Mouse (Mus musculus) cerebellum, adult 18-20 months (tissue): ENCODE data around the gene Crtc1.

Source experiments
- DNase-seq, 2 experiments: peaks; one replicate each; pipeline ENCODE4 v3.0.0; 2021

Crtc1 gene

GRCm38 (mm10) chr8:70461765-70462515, 22.6 kb upstream of the Crtc1 start:
- no peak for DNase-seq

GRCm38 (mm10) chr8:70460606-70461005, 21.2 kb upstream of the Crtc1 start:
- peak; percentile 61 to 72 for DNase-seq

DNA sequence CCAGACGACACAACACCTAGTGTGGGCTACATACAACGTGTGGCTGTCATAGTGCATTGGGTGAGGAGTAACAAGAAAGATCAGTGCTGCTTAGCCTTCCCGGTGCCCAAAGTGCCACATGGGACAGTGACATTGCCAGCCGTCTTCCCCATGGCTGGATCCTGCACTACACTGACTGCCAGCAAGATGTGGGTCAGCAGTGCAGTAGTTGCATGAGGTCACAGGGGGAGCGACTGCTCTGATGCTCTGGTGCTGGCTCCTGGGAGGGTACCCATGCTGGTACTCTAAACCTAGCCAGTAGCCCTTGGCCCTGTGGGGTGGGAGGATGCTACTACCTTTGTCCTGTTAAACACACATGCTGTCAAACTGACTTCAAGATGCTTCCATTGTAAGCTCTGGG, 20.8 kb upstream of the Crtc1 start:
- DNase-seq: no peak

DNA sequence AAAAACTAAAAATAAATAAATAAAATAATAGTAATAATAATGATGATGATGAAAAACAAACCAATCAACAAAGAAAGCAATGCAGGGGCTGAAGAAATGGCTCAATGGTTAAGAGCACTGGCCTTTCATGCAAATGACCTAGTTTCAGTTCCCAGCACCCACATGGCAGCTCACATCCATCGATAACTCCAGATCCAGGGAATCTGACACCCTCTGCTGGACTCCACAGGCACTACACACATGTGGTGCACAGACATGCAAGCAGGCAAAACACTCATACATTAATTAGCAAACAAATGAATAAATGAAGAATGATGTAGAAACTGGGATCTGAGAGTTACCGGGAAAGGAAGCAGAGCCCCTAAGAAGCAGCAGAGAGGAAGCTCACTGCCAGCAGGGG, 20.3 kb upstream of the Crtc1 start:
- DNase-seq: no peak

DNA sequence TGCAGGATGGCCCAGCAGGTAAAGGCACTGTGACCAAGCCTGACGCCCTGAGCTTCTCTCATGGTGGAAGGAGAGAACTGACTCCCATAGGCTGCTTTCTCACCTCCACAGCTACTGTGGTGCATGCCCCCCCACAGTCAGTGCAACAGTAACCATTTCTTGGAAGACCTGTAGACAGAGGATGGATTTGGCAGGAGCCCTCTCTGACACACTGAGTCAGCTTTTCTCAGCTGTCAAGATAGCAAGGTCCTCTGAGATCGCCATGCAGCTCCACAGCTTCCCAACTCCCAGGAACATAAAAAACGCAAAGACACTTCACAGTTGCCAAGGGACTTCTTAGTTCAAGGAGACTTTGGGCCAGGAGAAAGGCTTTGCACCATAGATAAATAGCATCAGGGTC, 19.1 kb upstream of the Crtc1 start:
- DNase-seq: no peak

DNA sequence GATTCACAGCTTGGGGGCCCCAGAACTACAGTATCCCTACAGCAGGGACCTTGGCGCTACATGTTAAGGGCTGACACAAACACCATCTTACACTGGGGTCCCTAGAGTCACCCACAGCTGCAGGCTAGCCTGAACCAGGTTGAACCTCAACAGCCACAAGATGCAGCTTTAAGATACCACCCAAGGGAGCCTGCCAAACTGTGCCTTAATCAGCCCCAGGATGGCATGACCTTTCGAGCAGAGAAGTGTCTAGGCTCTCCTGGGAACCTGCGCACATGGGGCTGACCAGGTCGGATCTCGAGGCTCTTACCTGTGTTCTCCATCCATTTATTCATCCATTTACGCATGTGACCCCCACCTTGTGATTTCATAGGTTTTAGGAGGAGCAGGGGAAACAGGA, 18.5 kb upstream of the Crtc1 start:
- DNase-seq: no peak

GRCm38 (mm10) chr8:70456996-70457395, 17.6 kb upstream of the Crtc1 start:
- DNase-seq: no peak

DNA sequence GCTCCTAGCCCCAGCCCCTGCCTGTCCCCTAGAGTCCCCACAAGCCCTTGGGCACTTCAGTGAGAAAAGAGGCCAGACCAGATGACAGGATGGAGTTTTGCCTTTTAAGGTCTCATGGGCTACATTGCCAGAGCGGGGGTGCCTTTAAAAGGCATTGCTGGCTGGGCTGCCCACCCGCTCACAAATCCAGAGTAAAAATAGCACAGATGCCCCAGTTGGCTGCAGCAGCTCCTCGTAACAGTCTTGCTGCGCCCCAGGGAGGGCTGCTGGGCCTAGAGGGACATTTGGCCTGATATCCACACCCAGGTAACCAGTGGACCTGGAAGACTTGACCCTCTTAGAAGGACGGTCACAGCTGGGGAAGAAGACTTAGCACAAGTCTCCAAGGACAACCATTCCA, 14.5 kb upstream of the Crtc1 start:
- no peak for DNase-seq

GRCm38 (mm10) chr8:70452196-70452966, 13.0 kb upstream of the Crtc1 start:
- no peak for DNase-seq

- peak; percentile 50 to 51 for DNase-seq
Observed at GRCm38 (mm10) chr8:70447639-70448420, 8.5 kb upstream of the Crtc1 start.

DNA sequence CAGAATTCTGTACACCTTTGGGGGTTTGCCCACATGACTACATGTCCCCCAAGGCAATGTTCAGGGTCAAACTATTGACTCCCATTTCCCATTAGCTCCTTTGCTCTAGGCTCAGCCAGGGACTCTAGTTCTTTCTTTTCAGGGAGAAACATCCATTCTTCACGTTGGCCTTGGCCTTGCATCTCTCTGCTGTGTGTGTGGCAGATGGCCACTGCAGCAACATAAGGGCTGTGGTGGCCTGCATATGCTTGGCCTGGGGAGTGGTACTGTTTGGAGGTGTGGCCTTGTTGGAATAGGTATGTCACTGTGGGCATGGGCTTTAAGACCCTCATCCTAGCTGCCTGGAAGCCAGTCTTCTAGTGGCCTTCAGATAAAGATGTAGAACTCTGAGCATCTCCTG, 6.6 kb upstream of the Crtc1 start:
- DNase-seq: no peak

DNA sequence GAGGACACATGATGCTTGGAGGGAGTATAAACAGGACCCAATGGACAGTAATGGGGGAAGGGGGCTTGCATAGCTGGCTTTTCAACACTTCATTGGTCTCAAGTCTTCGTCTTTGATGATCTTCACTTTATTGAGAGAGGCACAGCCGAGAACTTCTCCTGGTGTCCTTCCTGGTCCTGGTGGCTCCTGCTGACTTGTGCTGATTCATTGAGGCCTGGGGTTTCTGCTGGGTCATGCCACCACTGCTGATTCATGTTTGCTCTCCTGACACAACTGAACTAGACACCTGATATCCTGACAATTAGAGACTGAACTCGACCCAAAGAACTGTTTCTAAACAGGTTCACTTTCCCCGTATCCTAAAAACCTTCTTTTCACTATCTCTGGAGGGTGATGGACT, 3.9 kb upstream of the Crtc1 start:
- no peak for DNase-seq

- no peak for DNase-seq
Observed at GRCm38 (mm10) chr8:70441565-70441964, 2.2 kb upstream of the Crtc1 start.

DNA sequence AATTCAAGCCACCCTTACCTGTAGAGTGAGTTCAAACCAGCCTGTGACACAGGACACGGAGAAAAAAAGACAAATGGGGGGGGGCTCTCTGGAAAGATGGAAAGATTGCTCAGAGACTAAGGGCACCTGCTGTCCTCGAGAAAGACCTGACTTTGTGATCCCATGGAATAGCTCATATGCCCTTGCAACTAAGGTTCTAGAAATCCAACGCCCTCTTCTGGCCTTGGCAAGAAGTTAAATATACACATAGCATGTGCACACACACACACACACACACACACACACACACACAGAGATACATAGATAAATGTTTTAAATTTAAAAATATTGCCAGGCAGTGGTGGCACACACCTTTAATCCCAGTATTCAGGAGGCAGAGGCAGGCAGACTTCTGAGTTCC, 867 bp upstream of the Crtc1 start:
- no peak for DNase-seq

- DNase-seq: no peak
Observed at GRCm38 (mm10) chr8:70439848-70440179, 435 bp upstream of the Crtc1 start.

DNA sequence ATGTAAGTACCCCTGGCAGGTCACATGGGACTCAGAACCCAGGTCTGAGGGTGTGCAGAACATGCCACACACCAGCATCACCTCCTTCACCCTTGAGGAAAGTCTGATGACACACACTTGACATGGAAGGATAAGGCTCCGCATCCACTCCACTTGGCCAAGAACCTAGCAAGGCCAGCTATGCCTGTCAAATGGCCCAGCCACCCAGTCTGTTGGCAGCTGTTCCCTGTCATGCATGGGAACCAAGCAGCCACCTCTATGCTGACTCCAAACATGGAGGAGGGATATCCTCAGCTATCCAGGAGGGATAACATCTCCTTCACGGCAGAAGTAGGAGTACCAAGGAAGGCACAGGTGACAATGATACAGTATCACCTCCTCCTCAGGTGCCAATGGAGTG, 956 bp downstream of the Crtc1 start:
- DNase-seq: no peak

- peak in 1 of 2 experiments; percentile 66 for DNase-seq
Observed at GRCm38 (mm10) chr8:70435156-70435555, 4.2 kb downstream of the Crtc1 start.

GRCm38 (mm10) chr8:70432991-70433536, 6.3 kb downstream of the Crtc1 start:
- DNase-seq: no peak

DNA sequence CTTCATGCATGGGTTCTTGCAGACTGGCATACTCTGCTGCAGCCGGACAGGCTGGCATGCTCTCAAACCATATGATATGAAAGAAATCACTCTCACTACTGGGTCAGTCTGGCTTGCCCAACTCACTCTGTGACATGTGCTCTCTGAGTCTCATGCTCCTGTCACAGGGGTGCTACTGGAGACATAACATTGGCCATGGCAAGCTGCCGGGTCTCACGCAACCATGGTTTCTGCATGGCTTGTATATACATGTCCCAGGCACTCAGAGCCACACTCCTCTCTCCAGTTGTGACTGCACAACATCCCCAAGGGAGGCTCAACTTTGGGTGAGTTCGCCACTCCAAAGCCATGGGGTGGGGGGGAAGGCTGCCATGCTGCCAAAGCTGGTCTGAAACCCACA, 8.2 kb downstream of the Crtc1 start:
- DNase-seq: no peak

- DNase-seq: no peak
Observed at GRCm38 (mm10) chr8:70426300-70426907, 13.0 kb downstream of the Crtc1 start.

GRCm38 (mm10) chr8:70422722-70423121, 16.7 kb downstream of the Crtc1 start:
- DNase-seq: no peak

DNA sequence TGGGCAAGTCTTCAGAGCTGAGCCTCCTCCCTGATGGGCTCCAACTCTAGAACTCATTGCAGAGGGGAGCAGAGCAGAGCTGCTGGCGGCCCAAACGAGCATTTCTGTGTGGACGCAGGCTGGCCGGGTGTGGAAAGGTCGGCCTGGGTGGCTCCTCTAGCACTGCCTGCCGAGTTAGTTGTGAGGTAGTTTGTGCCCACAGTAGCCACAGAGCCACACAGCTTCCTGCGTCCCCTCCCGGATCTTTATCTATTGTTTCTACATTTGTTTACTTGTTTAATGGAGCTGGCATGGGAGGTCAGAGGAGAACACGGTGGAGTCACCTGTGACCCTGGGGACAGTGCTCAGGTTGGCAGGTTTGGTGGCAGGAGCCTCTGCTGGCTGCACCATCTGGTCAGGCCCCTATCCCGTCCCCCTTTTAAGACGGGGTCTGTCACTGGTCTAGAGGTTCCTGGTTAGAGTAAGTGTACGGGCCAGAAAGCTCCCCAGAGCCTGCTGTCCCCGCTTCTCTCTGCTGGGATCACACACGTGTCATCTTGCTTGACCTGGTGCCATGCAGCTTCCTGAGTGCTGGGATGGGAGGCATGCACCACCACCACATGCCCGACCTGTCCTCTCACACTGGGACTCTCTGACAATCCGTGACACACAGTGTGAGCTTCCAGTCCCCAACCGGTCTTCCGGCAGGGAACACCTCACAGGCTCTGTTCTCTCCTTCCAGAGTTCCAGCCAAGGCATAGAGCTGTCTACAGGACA, 17.9 kb downstream of the Crtc1 start:
- DNase-seq: no peak
